Mouse (Mus musculus) brain, embryonic 14.5 days (tissue): ENCODE results near the gene Batf2.

Experiments used
- CTCF ChIP-seq: fragments of 200-500 bp; IDR thresholded peaks from 2 replicates; pipeline ENCODE4 v1.5.1; 2012; ENCODE audit warnings: inconsistent platforms, mild to moderate bottlenecking, moderate library complexity, borderline replicate concordance; ENCODE audit not compliant: insufficient read depth, insufficient read length; ENCODE audit errors: extremely low read depth
- POLR2A ChIP-seq: fragments of 200-500 bp; IDR thresholded peaks from 2 replicates; pipeline ENCODE4 v1.6.1; 2012; ENCODE audit warnings: mild to moderate bottlenecking, inconsistent platforms, borderline replicate concordance; ENCODE audit not compliant: poor library complexity, insufficient read depth, insufficient read length, severe bottlenecking; ENCODE audit errors: extremely low read depth

GRCm38 (mm10) chr19:6156372-6156771 lies 15.6 kb downstream of the Batf2 start:
- TF ChIP-seq POLR2A = no peak
- TF ChIP-seq CTCF = 0 out of 2 replicates have a peak, but pooled peaks have one; percentile 4
